Mouse (Mus musculus) myocyte (in vitro differentiated cells): ENCODE results near the gene Mrgpre. TPM values are rescaled to one million over a fixed set of nuclear protein-coding genes. Genes with fewer than 3 reads are reported as not detected.

Experiments used
- H3K27me3 ChIP-seq: one replicate; pipeline ENCODE4 v1.6.1; 2011; ENCODE audit not compliant: control insufficient read depth, insufficient read depth, insufficient read length
- H3K36me3 ChIP-seq: one replicate; pipeline ENCODE4 v1.6.1; 2011; ENCODE audit not compliant: control insufficient read depth, insufficient read depth
- H3K4me2 ChIP-seq: one replicate; pipeline ENCODE4 v1.6.1; 2011; ENCODE audit warnings: low read depth, control low read depth
- H3K4me3 ChIP-seq: one replicate; pipeline ENCODE4 v1.5.1; 2011; ENCODE audit warnings: mild to moderate bottlenecking, control low read depth, moderate library complexity
- H3K79me2 ChIP-seq: one replicate; pipeline ENCODE4 v1.6.1; 2011; ENCODE audit not compliant: control insufficient read depth, insufficient read depth
- H3ac ChIP-seq: one replicate; pipeline ENCODE4 v1.6.1; 2011; ENCODE audit not compliant: control insufficient read depth, insufficient read length
- CEBPB ChIP-seq: IDR thresholded peaks from 2 replicates; pipeline ENCODE4 v1.6.1; 2011; ENCODE audit warnings: mild to moderate bottlenecking, moderate library complexity; ENCODE audit not compliant: poor library complexity, insufficient read depth, severe bottlenecking
- E2F4 ChIP-seq: IDR thresholded peaks from one replicate; pipeline ENCODE4 v1.6.1; 2011; ENCODE audit warnings: mild to moderate bottlenecking, control low read depth, moderate library complexity; ENCODE audit not compliant: insufficient read depth
- MAX ChIP-seq: IDR thresholded peaks from one replicate; pipeline ENCODE4 v1.6.1; 2011; ENCODE audit warnings: low read depth, mild to moderate bottlenecking, control low read depth
- MYOD1 ChIP-seq, 3 experiments: IDR thresholded peaks; one replicate each; pipeline ENCODE4 v1.6.1; 2011; ENCODE audit warnings: control low read depth in 2 of 3, low read depth in 2 of 3, mild to moderate bottlenecking in 2 of 3, moderate library complexity in 1 of 3; ENCODE audit not compliant: insufficient read length in 2 of 3, control insufficient read depth in 1 of 3
- MYOG ChIP-seq, 3 experiments: IDR thresholded peaks; one replicate each; pipeline ENCODE4 v1.6.1; 2011; ENCODE audit warnings: control low read depth in 2 of 3, low read depth in 2 of 3, mild to moderate bottlenecking in 2 of 3; ENCODE audit not compliant: insufficient read length in 2 of 3, control insufficient read depth in 1 of 3, insufficient read depth in 1 of 3
- POLR2A ChIP-seq: IDR thresholded peaks from one replicate; pipeline ENCODE4 v1.6.1; 2011; ENCODE audit warnings: low read depth, mild to moderate bottlenecking, control low read depth, moderate library complexity; ENCODE audit not compliant: insufficient read length
- POLR2AphosphoS2 ChIP-seq: IDR thresholded peaks from one replicate; pipeline ENCODE4 v1.6.1; 2011; ENCODE audit warnings: low read depth, control low read depth; ENCODE audit not compliant: insufficient read length
- REST ChIP-seq: IDR thresholded peaks from one replicate; pipeline ENCODE4 v1.6.1; 2011; ENCODE audit warnings: mild to moderate bottlenecking, control low read depth, moderate library complexity; ENCODE audit not compliant: insufficient read depth, insufficient read length
- SRF ChIP-seq: IDR thresholded peaks from one replicate; pipeline ENCODE4 v1.6.1; 2011; ENCODE audit warnings: low read depth; ENCODE audit not compliant: control insufficient read depth, insufficient read length
- TCF12 ChIP-seq: IDR thresholded peaks from one replicate; pipeline ENCODE4 v1.6.1; 2011; ENCODE audit warnings: mild to moderate bottlenecking, control low read depth; ENCODE audit not compliant: poor library complexity, insufficient read depth, severe bottlenecking
- TCF3 ChIP-seq: IDR thresholded peaks from one replicate; pipeline ENCODE4 v1.6.1; 2011; ENCODE audit warnings: low read depth, control low read depth; ENCODE audit not compliant: insufficient read length
- USF1 ChIP-seq: IDR thresholded peaks from one replicate; pipeline ENCODE4 v1.6.1; 2011; ENCODE audit warnings: low read depth, mild to moderate bottlenecking, control low read depth, moderate library complexity
- polyA plus RNA-seq: library from polyadenylated mRNA; unstranded; fragments of >200 nt; fragmentation: generic; extraction: Trizol; gene quantifications from one replicate; pipeline ENCODE4 v1.2.1, GENCODE M21; 2012; ENCODE audit warnings: missing spikeins

The Mrgpre gene
- polyA plus RNA-seq, 1 experiment: 1.9 TPM

DNA sequence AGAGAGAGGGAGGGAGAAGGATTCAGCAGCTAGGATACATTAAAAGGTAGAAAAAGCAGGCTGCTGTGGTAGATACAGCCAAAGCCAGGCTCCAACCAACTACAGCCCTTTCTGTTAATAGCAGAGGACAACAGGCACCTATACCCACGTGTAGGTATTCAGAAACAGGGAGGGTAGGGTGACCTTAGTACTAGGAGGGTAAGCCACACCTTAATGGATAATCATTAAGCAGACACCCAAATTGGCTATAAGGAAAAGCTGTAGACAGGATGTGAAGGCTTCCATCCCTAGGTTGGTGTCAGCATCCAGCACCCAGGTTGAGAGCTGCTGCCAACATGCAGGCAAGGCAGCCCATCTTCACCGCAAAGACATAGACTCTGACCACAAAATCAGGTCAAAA is 36.9 kb upstream of the Mrgpre start:
- no peaks in the 10 kb centered on the region for H3K27me3 ChIP-seq
- H3K4me2 ChIP-seq: no peak overlapping the region
- H3K4me3 ChIP-seq: no peak overlapping the region
- no peaks in the 10 kb centered on the region for H3K36me3 ChIP-seq
- H3ac ChIP-seq: no peak overlapping the region
- TF ChIP-seq TCF3 (no peak), MYOD1 (IDR thresholded peaks at IDR 0.05; ENCODE audit: control insufficient read depth in 1 of 3, insufficient read length in 2 of 3, low read depth in 2 of 3) (no peak)
- H3K79me2 ChIP-seq: peaks cover 10% of the 10 kb centered on the region

- TF ChIP-seq MYOG (IDR thresholded peaks at IDR 0.05; ENCODE audit: control insufficient read depth in 1 of 3, insufficient read depth in 1 of 3, insufficient read length in 2 of 3, low read depth in 2 of 3) (no peak), POLR2A (no peak), SRF (no peak), POLR2AphosphoS2 (no peak)
- no peak overlapping the region for H3K4me3 ChIP-seq
- H3K27me3 ChIP-seq: no peaks in the 10 kb centered on the region
- H3K4me2 ChIP-seq: no peak overlapping the region
- peaks cover 11% of the 10 kb centered on the region for H3K36me3 ChIP-seq
- peaks cover 10% of the 10 kb centered on the region for H3K79me2 ChIP-seq
- no peak overlapping the region for H3ac ChIP-seq
These were observed 34.9 kb upstream of the Mrgpre start for GRCm38 (mm10) chr7:143819201-143819600.

- peaks cover 5% of the 10 kb centered on the region for H3K36me3 ChIP-seq
- H3K79me2 ChIP-seq: no peaks in the 10 kb centered on the region
- no peak overlapping the region for H3K4me3 ChIP-seq
- H3K4me2 ChIP-seq: no peak overlapping the region
- no peak overlapping the region for H3ac ChIP-seq
- no peaks in the 10 kb centered on the region for H3K27me3 ChIP-seq
- TF ChIP-seq MAX (no peak), SRF (no peak), POLR2A (no peak), MYOD1 (IDR thresholded peaks at IDR 0.05; ENCODE audit: control insufficient read depth in 1 of 3, insufficient read length in 2 of 3, low read depth in 2 of 3) (no peak), REST (no peak), CEBPB (no peak), TCF12 (no peak), E2F4 (no peak), USF1 (no peak), POLR2AphosphoS2 (no peak)
These were observed 24.6 kb upstream of the Mrgpre start for GRCm38 (mm10) chr7:143808909-143809308.

GRCm38 (mm10) chr7:143805199-143805624 is 20.9 kb upstream of the Mrgpre start:
- Histone ChIP-seq H3K79me2 (no peaks in the 10 kb centered on the region), H3K27me3 (no peaks in the 10 kb centered on the region), H3ac (no peak overlapping the region), H3K36me3 (peaks cover 19% of the 10 kb centered on the region), H3K4me3 (no peak overlapping the region), H3K4me2 (no peak overlapping the region)
- no peak for TF ChIP-seq E2F4
- no peak for TF ChIP-seq MAX

- H3K79me2 ChIP-seq: no peaks in the 10 kb centered on the region
- TF ChIP-seq MYOD1 (IDR thresholded peaks at IDR 0.05; ENCODE audit: control insufficient read depth in 1 of 3, insufficient read length in 2 of 3, low read depth in 2 of 3) (peak in 2 of 3 experiments; percentile 10 to 73), TCF12 (no peak), MAX (no peak), MYOG (IDR thresholded peaks at IDR 0.05; ENCODE audit: control insufficient read depth in 1 of 3, insufficient read depth in 1 of 3, insufficient read length in 2 of 3, low read depth in 2 of 3) (no peak)
- no peak overlapping the region for H3K4me3 ChIP-seq
- peaks cover 16% of the 10 kb centered on the region for H3K36me3 ChIP-seq
- H3ac ChIP-seq: no peak overlapping the region
- H3K27me3 ChIP-seq: no peaks in the 10 kb centered on the region
- H3K4me2 ChIP-seq: peak overlapping the region; percentile 50
These were observed 17.1 kb upstream of the Mrgpre start for GRCm38 (mm10) chr7:143801195-143802065.

GRCm38 (mm10) chr7:143800770-143801169 is 16.5 kb upstream of the Mrgpre start:
- Histone ChIP-seq H3ac (no peak overlapping the region), H3K4me3 (no peak overlapping the region), H3K4me2 (peak overlapping the region; percentile 50), H3K27me3 (no peaks in the 10 kb centered on the region), H3K79me2 (no peaks in the 10 kb centered on the region), H3K36me3 (peaks cover 14% of the 10 kb centered on the region)
- TF ChIP-seq MYOD1 (IDR thresholded peaks at IDR 0.05; ENCODE audit: control insufficient read depth in 1 of 3, insufficient read length in 2 of 3, low read depth in 2 of 3): no peak
- TF ChIP-seq SRF: no peak
- TF ChIP-seq MAX: no peak
- TF ChIP-seq TCF3: no peak
- no peak for TF ChIP-seq POLR2A
- no peak for TF ChIP-seq USF1
- no peak for TF ChIP-seq E2F4
- no peak for TF ChIP-seq TCF12
- TF ChIP-seq MYOG (IDR thresholded peaks at IDR 0.05; ENCODE audit: control insufficient read depth in 1 of 3, insufficient read depth in 1 of 3, insufficient read length in 2 of 3, low read depth in 2 of 3): no peak
- TF ChIP-seq REST: no peak
- TF ChIP-seq CEBPB: no peak
- TF ChIP-seq POLR2AphosphoS2: no peak
